Mouse (Mus musculus): ENCODE data around the gene Ufsp2.

DNA sequence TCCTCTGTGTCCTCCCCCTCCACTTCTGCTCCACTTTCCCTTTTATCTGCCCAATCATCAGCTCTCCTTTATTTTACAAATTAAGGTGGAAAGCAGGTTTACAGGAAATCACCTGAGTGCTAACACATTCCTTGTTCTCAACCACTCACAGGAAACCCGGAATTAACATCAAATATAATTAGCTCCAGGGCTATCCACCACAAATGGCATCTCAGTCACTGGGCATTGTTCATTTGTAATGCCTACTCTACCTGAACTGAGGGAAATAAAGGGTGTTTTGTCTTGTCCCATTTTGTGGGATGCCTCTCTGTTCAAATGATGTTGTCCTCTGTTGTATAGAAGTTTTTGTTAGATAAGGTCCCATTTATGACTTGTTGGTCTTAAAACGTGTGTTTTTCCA lies 24.7 kb upstream of the Ufsp2 start:
- TF ChIP-seq CTCF (IDR thresholded peaks at IDR 0.05; ENCODE audit: extremely low read depth, insufficient read depth, insufficient read length, insufficient replicate concordance), result no peak
- TF ChIP-seq POLR2A (IDR thresholded peaks at IDR 0.05; ENCODE audit: low read depth, low read length), result no peak

Measured in spleen, adult 2 months (tissue).